Mouse (Mus musculus): ENCODE data around the gene Mrpl52.

DNA sequence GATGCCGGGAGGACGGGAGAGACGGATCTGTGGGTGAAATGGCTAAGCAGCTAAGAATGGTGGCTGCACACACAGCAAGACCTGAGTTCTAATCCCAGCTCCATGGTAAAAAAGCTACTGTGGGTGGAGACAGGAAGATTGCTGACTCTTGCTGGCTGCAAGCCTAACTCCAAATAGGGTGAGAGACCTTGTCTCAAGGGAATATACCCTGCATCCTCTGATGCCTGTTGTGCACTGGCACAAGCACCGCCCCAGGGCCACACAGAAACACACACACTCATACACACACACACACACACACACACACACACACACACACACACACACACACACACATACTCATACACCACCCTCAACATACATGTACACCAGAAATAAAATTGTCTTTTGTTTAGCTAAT is 9.9 kb upstream of the Mrpl52 start:
- TF ChIP-seq CTCF (IDR thresholded peaks at IDR 0.05; ENCODE audit: borderline replicate concordance, insufficient read depth, low read depth, low read length) = no peak
- no peak for TF ChIP-seq POLR2A (IDR thresholded peaks at IDR 0.05; ENCODE audit: borderline replicate concordance, insufficient read depth, low read length)
